Mouse (Mus musculus) adrenal gland, postnatal 25 days (tissue): ENCODE results near the gene Pdgfb. TPM values are rescaled to one million over a fixed set of nuclear protein-coding genes. Genes with fewer than 3 reads are reported as not detected.

Experiments used
- DNase-seq: peaks from one replicate; pipeline ENCODE4 v3.0.0; 2021; ENCODE audit warnings: mixed read lengths
- microRNA-seq, 2 experiments: library from miRNA; unstranded; fragments of <30 nt; microRNA quantifications; one replicate each; pipeline ENCODE4 v1.2.0; 2021
- total RNA-seq: library from RNA; stranded (reverse); gene quantifications from 2 replicates; pipeline ENCODE4 v1.2.3, GENCODE M21; 2021

The Pdgfb gene
- total RNA-seq, 1 experiment from 2014 or later: 48.1 TPM

DNA sequence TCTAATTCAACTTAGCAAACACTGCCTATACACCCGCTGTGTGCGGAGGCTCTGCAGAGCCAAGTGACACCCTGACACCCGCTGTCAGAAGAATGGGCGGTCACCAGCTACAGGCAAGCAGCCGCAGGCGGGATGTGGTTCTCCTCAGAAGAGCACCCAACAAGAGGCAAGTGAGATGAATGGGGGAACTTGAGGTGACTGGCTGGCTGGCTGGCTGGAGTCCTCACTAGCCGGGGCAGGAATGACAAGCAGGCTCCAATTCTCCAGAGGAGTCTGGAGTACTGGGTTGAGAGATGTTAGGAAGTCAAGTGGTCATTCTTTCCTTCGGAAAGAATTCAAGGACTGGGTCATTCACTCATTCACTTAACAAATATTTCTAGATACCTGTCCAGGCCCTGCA lies 58.2 kb downstream of the Pdgfb start:
- no peak for DNase-seq

DNA sequence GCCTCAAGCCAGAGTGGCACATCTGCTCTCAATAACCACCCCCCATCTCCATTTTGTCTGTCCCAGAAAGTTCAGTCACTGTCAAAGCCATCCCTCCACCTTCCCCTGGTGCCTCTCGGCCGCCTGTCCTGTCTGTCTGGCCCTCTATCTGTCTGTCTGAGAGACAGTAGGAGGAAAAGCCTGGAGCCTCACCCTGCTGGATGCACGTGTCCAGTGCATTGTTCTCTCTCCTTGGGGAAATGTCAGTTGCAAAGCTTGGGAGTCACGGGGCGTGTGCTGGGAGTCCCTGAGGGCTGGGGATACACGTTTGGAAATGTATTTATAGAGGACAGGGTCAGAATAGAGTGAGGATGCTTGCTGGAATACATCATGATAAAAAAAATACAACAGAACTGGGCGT lies 61.3 kb downstream of the Pdgfb start:
- DNase-seq: no peak

DNA sequence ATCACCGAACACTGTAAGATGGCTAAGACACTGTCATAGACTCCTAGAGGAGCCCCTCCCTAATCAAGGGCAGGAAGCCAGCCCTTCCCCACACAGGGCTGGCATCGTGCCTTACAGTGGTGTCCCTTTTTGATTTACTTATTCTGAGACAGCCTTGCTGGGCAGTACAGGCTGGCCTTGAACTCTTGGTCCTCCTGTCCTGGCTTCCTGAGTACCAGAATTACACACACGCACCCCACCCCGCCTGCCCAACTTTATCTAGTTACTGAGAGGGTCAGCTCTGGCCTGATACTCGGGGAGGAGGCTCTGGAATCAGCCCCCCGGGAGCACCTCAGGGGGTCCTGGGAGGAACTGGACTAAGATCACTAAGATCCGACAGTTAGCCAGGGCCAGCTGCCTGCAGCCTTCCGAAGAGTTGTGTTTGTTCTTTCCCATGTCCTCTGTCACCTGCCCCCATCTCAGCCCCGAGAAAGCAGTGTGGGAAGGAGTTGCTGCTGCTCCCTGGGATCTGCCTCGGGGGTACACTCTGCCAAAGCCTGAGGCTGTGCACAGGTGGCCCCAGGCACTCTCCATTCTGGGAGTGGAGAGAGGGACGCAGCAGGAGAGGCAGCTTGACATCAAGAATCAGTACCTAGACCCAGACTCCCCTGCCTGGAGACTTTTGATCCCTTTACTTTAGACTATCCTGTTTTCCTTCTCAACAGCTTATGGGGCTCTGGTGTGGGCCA lies 62.1 kb downstream of the Pdgfb start:
- DNase-seq: peak; percentile 83

DNA sequence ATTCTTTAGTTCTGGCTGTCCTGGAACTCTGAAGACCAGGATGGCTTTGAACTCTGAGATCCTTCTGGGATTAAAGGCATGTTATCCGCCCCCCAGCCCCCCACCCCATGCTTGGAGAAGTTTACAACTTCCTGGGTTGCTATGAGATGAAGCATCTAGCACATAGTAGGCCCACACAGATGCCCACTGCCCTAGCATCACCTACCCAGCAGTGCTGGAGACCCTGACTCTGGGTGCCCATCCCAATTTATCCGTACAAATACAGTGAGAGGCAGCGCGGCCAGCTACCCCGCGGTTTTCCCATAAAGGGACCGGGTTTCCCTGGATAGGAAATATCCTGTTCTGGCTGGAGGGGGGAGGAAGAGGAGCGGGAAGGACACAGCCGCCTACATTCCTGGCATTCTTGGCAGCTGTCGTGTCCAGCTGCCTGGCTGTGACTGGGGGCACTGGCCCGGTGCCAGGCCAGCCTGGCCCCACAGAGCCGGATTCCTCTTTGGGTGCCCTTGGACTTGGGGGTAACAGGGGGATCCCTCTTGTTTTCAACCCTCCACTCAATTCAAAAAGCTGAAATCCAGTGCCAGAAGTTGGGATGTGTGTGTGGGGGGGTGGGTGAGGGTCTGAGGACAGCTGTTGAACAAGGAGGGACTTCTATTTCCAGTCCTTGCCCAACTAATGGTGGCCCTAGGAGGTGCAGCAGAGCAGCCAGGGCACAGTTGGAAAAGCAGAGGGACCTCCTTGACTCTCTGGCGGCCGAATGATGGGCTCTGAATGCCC lies 62.9 kb downstream of the Pdgfb start:
- DNase-seq: peak; percentile 67

DNA sequence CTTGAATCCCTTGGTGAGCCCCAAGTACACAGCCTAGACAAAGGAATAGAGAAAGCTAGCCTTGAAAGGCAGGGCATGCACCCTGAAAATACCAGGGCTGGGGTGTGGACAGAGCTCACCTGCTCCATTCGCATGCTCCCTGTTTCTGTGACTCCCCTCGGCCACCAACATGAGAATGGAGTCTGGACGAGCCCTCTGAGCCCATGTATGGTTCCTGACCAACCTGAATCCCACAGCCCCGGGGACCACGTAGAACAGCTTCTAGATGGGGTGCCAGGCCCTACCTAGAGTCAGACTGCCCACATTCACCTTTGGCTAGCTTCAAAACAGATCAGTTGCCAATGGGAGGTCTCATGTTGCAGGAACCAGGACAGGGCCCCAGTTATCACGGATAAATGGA lies 63.6 kb downstream of the Pdgfb start:
- DNase-seq: no peak

DNA sequence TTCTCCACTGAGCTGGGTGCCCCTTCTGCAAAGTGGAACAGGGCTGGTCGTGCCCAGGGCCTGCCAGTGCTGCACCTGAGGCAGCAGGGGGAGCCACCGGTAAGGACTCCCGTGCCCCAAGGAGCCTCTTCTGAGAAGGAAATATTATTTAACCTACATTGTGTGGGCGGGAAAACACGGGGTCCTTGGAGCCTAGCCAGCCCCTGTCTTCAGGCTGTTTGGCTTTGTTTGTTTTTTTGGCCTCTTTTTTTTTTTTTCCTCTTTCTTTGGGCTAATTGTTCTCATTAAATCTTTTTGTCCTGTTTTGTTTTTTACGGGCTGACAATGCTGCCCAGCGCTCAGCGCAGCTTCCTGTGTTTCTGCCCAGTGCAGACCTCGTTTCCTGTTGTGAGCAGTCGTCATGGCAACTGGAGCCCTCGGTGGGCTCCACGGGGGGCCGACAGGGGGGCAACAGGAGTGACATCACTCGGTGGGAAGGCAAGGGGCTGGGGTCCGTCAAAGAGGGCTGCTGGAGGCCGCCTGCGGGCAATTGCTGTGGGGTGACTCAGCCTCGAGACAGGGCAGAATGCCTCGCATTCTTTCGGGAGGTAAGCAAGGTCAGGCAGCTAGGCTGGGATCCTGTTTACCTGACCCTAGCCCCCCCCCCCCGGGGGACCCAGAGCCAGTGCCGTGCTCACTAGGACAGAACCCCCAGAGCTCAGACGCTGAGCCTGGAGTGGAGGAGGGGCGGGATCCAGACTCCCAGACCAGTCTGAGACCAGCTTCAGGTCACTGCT lies 64.3 kb downstream of the Pdgfb start:
- DNase-seq: peak; percentile 66

DNA sequence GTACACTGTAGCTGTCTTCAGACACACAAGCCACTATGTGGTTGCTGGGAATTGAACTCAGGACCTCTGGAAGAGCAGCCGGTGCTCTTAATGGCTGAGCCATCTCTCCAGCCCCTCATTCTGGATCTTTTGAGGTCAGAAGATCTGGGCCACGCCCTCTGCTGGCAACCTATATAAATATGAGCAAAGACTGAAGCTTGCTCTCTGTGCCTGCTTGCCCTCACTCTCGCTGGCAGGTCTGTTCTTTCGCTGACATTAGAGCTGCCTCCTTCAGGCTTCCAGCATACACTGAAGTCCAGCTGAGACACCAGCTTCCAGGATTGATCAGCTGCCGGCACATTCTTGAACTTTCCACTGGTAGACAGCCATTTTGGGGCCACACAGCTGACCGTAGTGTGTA lies 67.1 kb downstream of the Pdgfb start:
- no peak for DNase-seq

DNA sequence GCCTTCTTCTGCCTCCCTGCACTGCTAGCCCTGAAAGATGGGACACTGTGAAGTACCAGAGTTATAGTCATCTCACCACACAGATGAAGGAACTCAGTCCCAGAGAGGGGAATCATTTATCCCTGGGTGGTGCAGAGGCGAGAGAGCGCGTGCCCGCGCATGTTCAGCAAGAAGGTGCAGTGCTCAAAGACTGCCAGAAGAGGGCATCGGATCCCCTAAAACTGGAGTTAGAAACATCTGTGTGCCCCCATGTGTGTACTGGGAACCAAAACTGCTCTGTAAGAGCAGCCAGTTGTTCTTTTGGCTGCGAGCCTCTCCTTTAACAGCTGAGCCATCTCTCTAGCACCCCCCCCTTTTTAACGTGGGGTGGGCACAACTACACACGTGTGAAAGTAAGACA lies 68.0 kb downstream of the Pdgfb start:
- DNase-seq: peak; percentile 32

DNA sequence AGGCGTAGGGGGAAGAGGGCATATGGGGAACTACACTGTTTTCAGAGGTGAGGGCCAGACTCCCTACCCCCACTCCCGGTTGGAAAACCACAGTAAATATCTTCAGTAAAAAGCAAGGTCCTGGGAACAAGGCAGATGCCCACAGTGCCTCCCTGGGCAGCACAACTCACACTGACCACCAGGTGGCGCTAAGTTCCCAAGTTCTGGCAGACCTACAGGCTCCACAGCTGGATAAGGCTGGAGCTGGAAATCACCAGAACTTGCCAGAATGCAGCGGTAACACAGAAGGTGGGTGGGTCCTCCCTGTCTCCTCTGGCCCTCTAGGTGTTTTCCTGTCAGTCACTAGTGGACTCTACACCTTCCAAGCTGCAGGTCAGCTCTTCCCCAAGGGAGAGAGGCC lies 68.8 kb downstream of the Pdgfb start:
- peak; percentile 93 for DNase-seq

Small RNA genes lying within 50 kb of the gene (microRNA-seq; reads per million reads assigned to microRNA genes)
- gene Mir7213: 2.1 to 2.7 reads per million in 2 experiments

Other genes starting within 250 kb of the Pdgfb start
- gene Dnal4, start 237.1 kb downstream of the Pdgfb start, total RNA-seq: 17.7 and 23.1 TPM in 2 replicates
- 4.6 and 6.8 TPM in 2 replicates for gene Nptxr, start 210.2 kb downstream of the Pdgfb start, total RNA-seq
- gene Npcd, start 180.7 kb downstream of the Pdgfb start, total RNA-seq: 1.7 and 2.6 TPM in 2 replicates
- gene Cbx6, start 180.3 kb downstream of the Pdgfb start, total RNA-seq: 55.3 and 73.0 TPM in 2 replicates
- 17.5 and 25.0 TPM in 2 replicates for gene Apobec3, start 123.3 kb downstream of the Pdgfb start, total RNA-seq
- gene Cbx7, start 43.9 kb downstream of the Pdgfb start, total RNA-seq: 15.7 and 22.4 TPM in 2 replicates
- 22.2 and 27.6 TPM in 2 replicates for gene Syngr1, start 76.4 kb upstream of the Pdgfb start, total RNA-seq
- gene Rpl3, start 76.9 kb upstream of the Pdgfb start, total RNA-seq: 485 and 642 TPM in 2 replicates
- 20.5 and 26.7 TPM in 2 replicates for gene Tab1, start 118.2 kb upstream of the Pdgfb start, total RNA-seq
- 5.9 and 7.4 TPM in 2 replicates for gene Mgat3, start 158.7 kb upstream of the Pdgfb start, total RNA-seq
- gene Mief1, start 219.0 kb upstream of the Pdgfb start, total RNA-seq: 40.2 and 50.5 TPM in 2 replicates
- gene AC140267.1, start 220.9 kb upstream of the Pdgfb start, total RNA-seq: 16.0 TPM in 1 of 2 replicates, not detected in the other
- gene Atf4, start 240.2 kb upstream of the Pdgfb start, total RNA-seq: 194 and 214 TPM in 2 replicates
- 36.2 and 37.9 TPM in 2 replicates for gene Rps19bp1, start 249.3 kb upstream of the Pdgfb start, total RNA-seq